Mouse (Mus musculus) heart, postnatal 0 days (tissue): ENCODE data around the gene Bmp2k. TPM values are rescaled to one million over a fixed set of nuclear protein-coding genes. Genes with fewer than 3 reads are reported as not detected.
A peak's percentile ranks its signal among the peaks of the same experiment; 100 is the strongest.

ENCODE experiments used
- ATAC-seq: fragments of 200-750 bp; cut with Nextera tagmentation; 2 replicates; pipeline ENCODE4 v1.8.0; 2017; ENCODE audit warnings: low read depth, moderate number of reproducible peaks, moderate library complexity; ENCODE audit not compliant: insufficient read depth
- DNase-seq: peaks from one replicate; pipeline ENCODE4 v3.0.0-alpha.2; 2016; ENCODE audit warnings: low spot score
- H3K27ac ChIP-seq: fragments of 300-500 bp; sonication (generic); 2 replicates; pipeline ENCODE4 v1.5.1; 2014; ENCODE audit warnings: low read depth, mild to moderate bottlenecking
- H3K27me3 ChIP-seq: fragments of 300-500 bp; sonication (generic); 2 replicates; pipeline ENCODE4 v1.6.1; 2014; ENCODE audit warnings: low read length, mixed read lengths; ENCODE audit not compliant: control insufficient read depth, insufficient read depth
- H3K36me3 ChIP-seq: fragments of 300-500 bp; sonication (generic); replicated peaks from 2 replicates; pipeline ENCODE4 v1.6.1; 2014; ENCODE audit warnings: low read length, mixed read lengths; ENCODE audit not compliant: control insufficient read depth, insufficient read depth
- H3K4me1 ChIP-seq: fragments of 300-500 bp; sonication (generic); 2 replicates; pipeline ENCODE4 v1.6.1; 2014; ENCODE audit warnings: antibody characterized with exemption; ENCODE audit not compliant: control insufficient read depth, insufficient read depth
- H3K4me2 ChIP-seq: fragments of 300-500 bp; sonication (generic); 2 replicates; pipeline ENCODE4 v1.6.1; 2014; ENCODE audit warnings: low read depth, mild to moderate bottlenecking, low read length, moderate library complexity
- H3K4me3 ChIP-seq: fragments of 300-500 bp; sonication (generic); 2 replicates; pipeline ENCODE4 v1.5.1; 2014; ENCODE audit warnings: low read depth, low read length
- H3K9ac ChIP-seq: fragments of 300-500 bp; sonication (generic); replicated peaks from 2 replicates; pipeline ENCODE4 v1.6.1; 2014; ENCODE audit warnings: low read depth, low read length, mixed read lengths
- H3K9me3 ChIP-seq: fragments of 300-500 bp; sonication (generic); replicated peaks from 2 replicates; pipeline ENCODE4 v1.6.1; 2016; ENCODE audit warnings: low read length; ENCODE audit not compliant: control insufficient read depth
- CTCF ChIP-seq: IDR thresholded peaks from 2 replicates; pipeline ENCODE4 v1.5.1; 2016; ENCODE audit warnings: antibody characterized with exemption, control low read depth, low read depth
- EP300 ChIP-seq: IDR thresholded peaks from 2 replicates; pipeline ENCODE4 v1.6.1; 2016; ENCODE audit warnings: antibody characterized with exemption, low read depth
- WGBS: fragments of 180-500 bp; shearing (Covaris S2); extraction: QIAGEN DNeasy Blood & Tissue Kit; methylation state at CpG from one replicate; pipeline ENCODE4 v1.1.7; 2014; 5-methylcytosine and 5-hydroxymethylcytosine counted together
- polyA plus RNA-seq: library from polyadenylated mRNA; unstranded; fragments of >200 nt; fragmentation: Nextera tagmentation; extraction: Ambion mirVana; gene quantifications from 2 replicates; pipeline ENCODE4 v1.2.1, GENCODE M21; 2015
- total RNA-seq: library from RNA; depleted of rRNA; stranded (reverse); fragments of >200 nt; gene quantifications from 2 replicates; pipeline ENCODE4 v1.2.3, GENCODE M21; 2014; ENCODE audit warnings: low replicate concordance; rRNA removed

Gene Bmp2k
- total RNA-seq (7.0 and 12.4 TPM in 2 replicates), polyA plus RNA-seq (6.8 and 6.9 TPM in 2 replicates)

GRCm38 (mm10) chr5:96997310-96997801 is at the start of gene Bmp2k:
Gene Bmp2k (plus strand): TSS chr5:96997689.
- WGBS = under 1% methylated on average over 37 of the region's 78 CpGs
- DNase-seq = peak; percentile 90
- H3K27ac ChIP-seq = peak within 1 kb of the TSS; percentile 98
- peak within 1 kb of the TSS; percentile 92 for H3K4me3 ChIP-seq
- peaks cover 14% of the 10 kb centered on the region for H3K4me1 ChIP-seq
- no peaks in the 10 kb centered on the region for H3K36me3 ChIP-seq
- H3K9ac ChIP-seq = peak within 1 kb of the TSS; percentile 87
- ATAC-seq = peak; percentile 94
- TF ChIP-seq EP300 (no peak), CTCF (no peak)
- no peaks in the 10 kb centered on the region for H3K27me3 ChIP-seq
- H3K4me2 ChIP-seq = peak within 1 kb of the TSS; percentile 93
- no peaks in the 10 kb centered on the region for H3K9me3 ChIP-seq

GRCm38 (mm10) chr5:96948856-96949527 is 48.5 kb upstream of the Bmp2k start:
- H3K36me3 ChIP-seq = no peaks in the 10 kb centered on the region
- ATAC-seq = no peak
- H3K9me3 ChIP-seq = no peaks in the 10 kb centered on the region
- H3K27ac ChIP-seq = peak overlapping the region; percentile 59
- no peak for DNase-seq
- H3K9ac ChIP-seq = no peak overlapping the region
- no peak for TF ChIP-seq EP300
- no peak for TF ChIP-seq CTCF
- 0 out of 2 replicates have a peak, but pooled peaks cover 5% of the 10 kb centered on the region for H3K4me1 ChIP-seq
- WGBS = 64% methylated on average over 13 of the region's 13 CpGs
- no peaks in the 10 kb centered on the region for H3K27me3 ChIP-seq
- H3K4me2 ChIP-seq = no peak overlapping the region
- no peak overlapping the region for H3K4me3 ChIP-seq

GRCm38 (mm10) chr5:96949839-96950666 is 47.4 kb upstream of the Bmp2k start:
- no peak for DNase-seq
- Histone ChIP-seq H3K36me3 (no peaks in the 10 kb centered on the region), H3K4me3 (no peak overlapping the region), H3K27me3 (no peaks in the 10 kb centered on the region), H3K4me1 (0 out of 2 replicates have a peak, but pooled peaks cover 5% of the 10 kb centered on the region), H3K9me3 (no peaks in the 10 kb centered on the region), H3K9ac (no peak overlapping the region), H3K4me2 (no peak overlapping the region), H3K27ac (no peak overlapping the region)
- TF ChIP-seq CTCF (no peak), EP300 (no peak)
- 81% methylated on average over 13 of the region's 13 CpGs for WGBS
- ATAC-seq = no peak

GRCm38 (mm10) chr5:96950667-96951492 is 46.6 kb upstream of the Bmp2k start:
- Histone ChIP-seq H3K27me3 (no peaks in the 10 kb centered on the region), H3K4me1 (0 out of 2 replicates have a peak, but pooled peaks cover 5% of the 10 kb centered on the region), H3K36me3 (no peaks in the 10 kb centered on the region), H3K4me2 (no peak overlapping the region), H3K9me3 (no peaks in the 10 kb centered on the region), H3K27ac (no peak overlapping the region), H3K4me3 (no peak overlapping the region), H3K9ac (no peak overlapping the region)
- 71% methylated on average over 10 of the region's 10 CpGs for WGBS
- DNase-seq = no peak
- no peak for ATAC-seq
- TF ChIP-seq CTCF (no peak), EP300 (no peak)

GRCm38 (mm10) chr5:96951493-96952105 is 45.9 kb upstream of the Bmp2k start:
- Histone ChIP-seq H3K27me3 (no peaks in the 10 kb centered on the region), H3K27ac (no peak overlapping the region), H3K4me1 (0 out of 2 replicates have a peak, but pooled peaks cover 5% of the 10 kb centered on the region), H3K4me3 (no peak overlapping the region), H3K36me3 (no peaks in the 10 kb centered on the region), H3K9ac (no peak overlapping the region), H3K4me2 (no peak overlapping the region), H3K9me3 (no peaks in the 10 kb centered on the region)
- DNase-seq = no peak
- no peak for TF ChIP-seq CTCF
- no peak for TF ChIP-seq EP300
- 32% methylated on average over 8 of the region's 8 CpGs for WGBS
- 0 out of 2 replicates have a peak, but pooled peaks have one; percentile 36 for ATAC-seq
